Mouse (Mus musculus): Measurements from ENCODE around the gene Neurl1a. TPM values are rescaled to one million over a fixed set of nuclear protein-coding genes. Genes with fewer than 3 reads are reported as not detected.

The Neurl1a gene
- polyA plus RNA-seq, 1 experiment from 2014 or later, result 15.0 TPM

DNA sequence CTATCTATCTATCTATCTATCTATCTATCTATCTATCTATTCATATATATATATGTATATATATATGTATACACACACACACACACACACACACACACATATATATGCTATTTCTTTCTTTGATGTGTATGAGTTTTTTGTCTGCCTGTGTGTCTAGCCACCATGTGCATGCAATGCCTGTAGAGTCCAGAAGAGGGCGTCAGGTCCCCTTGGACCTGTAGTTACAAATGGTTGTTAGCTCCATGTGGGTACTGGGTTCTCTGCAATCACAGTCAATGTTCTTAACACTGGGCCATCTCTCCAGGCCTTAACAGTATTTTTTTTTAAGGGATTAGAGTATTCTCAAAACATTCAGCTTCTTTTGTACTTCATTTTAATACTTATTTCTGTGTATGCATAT, 34.9 kb downstream of the Neurl1a start:
- 74% methylated on average over 1 of the region's 1 CpGs for WGBS
- peaks cover 9% of the 10 kb centered on the region for H3K4me1 ChIP-seq (ENCODE audit: control insufficient read depth, insufficient read depth, low read depth, low read length)
- no peaks in the 10 kb centered on the region for H3K9me3 ChIP-seq (ENCODE audit: control insufficient read depth, low read length)
- ATAC-seq, result no peak
- H3K4me3 ChIP-seq (ENCODE audit: low read length), result no peak overlapping the region
- H3K27me3 ChIP-seq (replicated peaks; ENCODE audit: control insufficient read depth, insufficient read depth, low read length), result no peaks in the 10 kb centered on the region
- H3K36me3 ChIP-seq (ENCODE audit: control insufficient read depth, insufficient read depth, low read length), result no peaks in the 10 kb centered on the region
- no peak overlapping the region for H3K27ac ChIP-seq (ENCODE audit: low read depth, low read length)
- H3K4me2 ChIP-seq (ENCODE audit: low read length), result no peak overlapping the region
- no peak overlapping the region for H3K9ac ChIP-seq (ENCODE audit: low read depth, low read length)

DNA sequence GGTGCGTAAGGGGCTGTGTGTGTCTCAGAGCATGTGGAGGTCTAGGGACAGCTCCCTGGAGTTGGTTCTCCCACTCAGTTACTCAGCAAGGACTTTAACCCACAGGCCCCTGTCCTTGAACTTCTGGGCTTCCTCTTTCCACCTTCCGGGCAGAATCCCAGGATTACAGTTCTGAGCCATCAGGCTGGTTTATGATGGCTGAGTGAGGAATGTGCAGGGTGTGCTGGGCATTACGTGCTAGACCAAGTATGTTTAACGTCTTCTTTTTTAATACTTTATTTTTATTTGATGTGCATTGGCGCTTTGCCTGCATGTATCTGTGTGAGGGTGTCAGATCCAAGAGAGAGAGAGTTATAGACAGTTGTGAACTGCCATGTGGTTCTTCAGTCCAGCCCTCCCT, 38.1 kb downstream of the Neurl1a start:
- ATAC-seq, result no peak
- Histone ChIP-seq H3K27ac (ENCODE audit: low read depth, low read length) (no peak overlapping the region), H3K9ac (ENCODE audit: low read depth, low read length) (no peak overlapping the region), H3K4me2 (ENCODE audit: low read length) (no peak overlapping the region), H3K9me3 (ENCODE audit: control insufficient read depth, low read length) (no peaks in the 10 kb centered on the region), H3K36me3 (ENCODE audit: control insufficient read depth, insufficient read depth, low read length) (no peaks in the 10 kb centered on the region), H3K27me3 (replicated peaks; ENCODE audit: control insufficient read depth, insufficient read depth, low read length) (no peaks in the 10 kb centered on the region), H3K4me3 (ENCODE audit: low read length) (no peak overlapping the region), H3K4me1 (ENCODE audit: control insufficient read depth, insufficient read depth, low read depth, low read length) (peaks cover 7% of the 10 kb centered on the region)
- WGBS, result 88% methylated on average over 5 of the region's 5 CpGs

DNA sequence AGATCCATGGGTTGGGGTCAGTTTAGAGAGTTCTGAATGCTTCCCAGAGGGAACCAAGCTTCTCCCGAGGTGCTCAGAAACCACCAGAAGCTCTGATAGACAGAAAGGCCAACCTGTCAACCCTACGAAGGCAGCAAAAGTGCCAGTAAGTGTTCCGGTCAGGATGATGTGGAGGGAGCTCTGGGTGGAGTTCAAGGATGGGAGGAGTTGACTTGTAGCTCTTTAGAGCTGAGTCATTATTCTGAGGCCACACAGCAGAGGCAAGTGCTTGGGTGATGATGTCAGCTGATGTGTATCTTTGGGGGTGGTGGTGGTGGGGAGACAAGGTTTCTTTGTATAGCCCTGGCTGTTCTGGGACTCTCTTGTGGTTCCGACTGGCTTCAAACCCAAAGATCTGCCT, 41.0 kb downstream of the Neurl1a start:
- Histone ChIP-seq H3K9me3 (ENCODE audit: control insufficient read depth, low read length) (no peaks in the 10 kb centered on the region), H3K27me3 (replicated peaks; ENCODE audit: control insufficient read depth, insufficient read depth, low read length) (no peaks in the 10 kb centered on the region), H3K36me3 (ENCODE audit: control insufficient read depth, insufficient read depth, low read length) (no peaks in the 10 kb centered on the region), H3K27ac (ENCODE audit: low read depth, low read length) (no peak overlapping the region), H3K4me2 (ENCODE audit: low read length) (no peak overlapping the region), H3K4me3 (ENCODE audit: low read length) (no peak overlapping the region), H3K4me1 (ENCODE audit: control insufficient read depth, insufficient read depth, low read depth, low read length) (peaks cover 4% of the 10 kb centered on the region), H3K9ac (ENCODE audit: low read depth, low read length) (no peak overlapping the region)
- ATAC-seq, result no peak
- WGBS, result 79% methylated on average over 4 of the region's 4 CpGs

DNA sequence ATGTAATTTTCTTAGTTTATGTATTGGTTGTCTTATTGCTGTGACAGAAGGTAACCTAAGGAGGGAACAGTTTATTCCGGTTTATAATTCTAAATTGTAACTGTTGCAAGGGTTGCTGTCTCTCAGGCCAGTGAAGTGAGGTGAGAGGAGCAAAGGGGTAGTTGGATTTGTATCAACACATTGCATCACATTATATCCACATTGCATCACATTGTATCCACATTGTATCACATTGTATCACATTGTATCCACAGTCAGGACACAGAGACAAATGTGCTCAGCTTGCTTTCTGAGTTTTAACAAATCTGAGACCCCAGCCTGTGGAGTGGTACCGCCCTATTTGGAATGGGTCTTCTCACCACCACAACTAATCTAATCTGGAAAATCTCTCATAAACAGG, 41.6 kb downstream of the Neurl1a start:
- H3K4me3 ChIP-seq (ENCODE audit: low read length), result no peak overlapping the region
- H3K4me1 ChIP-seq (ENCODE audit: control insufficient read depth, insufficient read depth, low read depth, low read length), result peaks cover 4% of the 10 kb centered on the region
- ATAC-seq, result no peak
- H3K9me3 ChIP-seq (ENCODE audit: control insufficient read depth, low read length), result no peaks in the 10 kb centered on the region
- no peak overlapping the region for H3K27ac ChIP-seq (ENCODE audit: low read depth, low read length)
- H3K27me3 ChIP-seq (replicated peaks; ENCODE audit: control insufficient read depth, insufficient read depth, low read length), result no peaks in the 10 kb centered on the region
- no peak overlapping the region for H3K9ac ChIP-seq (ENCODE audit: low read depth, low read length)
- no peak overlapping the region for H3K4me2 ChIP-seq (ENCODE audit: low read length)
- no peaks in the 10 kb centered on the region for H3K36me3 ChIP-seq (ENCODE audit: control insufficient read depth, insufficient read depth, low read length)
- WGBS, result 96% methylated on average over 2 of the region's 2 CpGs

DNA sequence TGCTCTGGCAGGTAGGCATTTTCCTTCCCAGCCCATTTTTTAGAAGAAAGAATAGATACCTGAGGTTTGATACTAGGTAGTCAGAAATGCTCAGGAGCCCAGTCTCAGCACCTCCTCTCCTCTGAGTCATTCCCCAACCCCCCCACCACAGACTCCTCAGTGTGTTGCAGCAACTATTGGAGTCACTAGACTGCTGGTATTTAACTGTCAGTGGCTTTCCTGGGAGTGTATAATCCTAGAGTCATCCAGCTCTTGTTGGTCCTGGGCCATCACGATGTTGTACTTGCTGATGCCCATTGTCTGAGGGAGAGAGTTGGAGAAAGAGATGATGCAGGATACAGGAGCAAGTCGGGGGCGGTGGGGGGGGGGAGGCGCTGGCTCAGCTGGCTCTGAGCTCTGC, 42.4 kb downstream of the Neurl1a start:
- H3K4me3 ChIP-seq (ENCODE audit: low read length), result no peak overlapping the region
- WGBS, result 74% methylated on average over 4 of the region's 4 CpGs
- no peak for ATAC-seq
- H3K4me1 ChIP-seq (ENCODE audit: control insufficient read depth, insufficient read depth, low read depth, low read length), result peaks cover 4% of the 10 kb centered on the region
- no peak overlapping the region for H3K4me2 ChIP-seq (ENCODE audit: low read length)
- no peaks in the 10 kb centered on the region for H3K36me3 ChIP-seq (ENCODE audit: control insufficient read depth, insufficient read depth, low read length)
- H3K9ac ChIP-seq (ENCODE audit: low read depth, low read length), result no peak overlapping the region
- H3K27me3 ChIP-seq (replicated peaks; ENCODE audit: control insufficient read depth, insufficient read depth, low read length), result no peaks in the 10 kb centered on the region
- no peaks in the 10 kb centered on the region for H3K9me3 ChIP-seq (ENCODE audit: control insufficient read depth, low read length)
- no peak overlapping the region for H3K27ac ChIP-seq (ENCODE audit: low read depth, low read length)

DNA sequence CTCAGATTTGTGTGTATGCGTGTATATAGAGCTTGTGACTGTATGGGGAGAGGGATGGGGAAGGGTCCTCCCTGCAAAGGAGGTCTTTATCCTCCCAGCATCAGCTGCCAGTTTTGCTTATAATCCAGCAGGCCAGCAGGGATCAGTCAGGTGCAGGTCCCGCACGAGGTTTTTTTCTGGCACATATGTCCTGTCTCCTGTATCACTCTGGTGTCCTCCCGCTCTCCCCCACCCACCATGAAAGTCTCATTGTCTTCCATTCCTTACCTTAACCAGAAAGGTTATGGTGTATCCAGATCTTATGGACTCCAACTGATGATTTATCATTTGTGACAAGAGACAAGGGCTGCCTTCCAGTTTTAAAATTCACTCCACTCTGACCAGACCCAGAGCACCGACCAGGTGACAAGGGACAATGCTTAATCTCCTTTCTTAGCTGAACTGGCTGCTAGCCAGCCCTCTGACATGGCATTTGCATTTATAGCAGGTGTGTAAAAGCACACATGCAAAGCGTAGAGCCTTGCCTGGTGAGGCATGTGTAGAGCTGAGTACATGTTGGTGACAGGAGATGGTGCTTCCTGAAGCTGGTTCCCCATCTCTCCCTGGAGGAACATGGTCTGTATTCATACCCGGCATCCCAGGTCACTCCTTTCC, 43.0 kb downstream of the Neurl1a start:
- ATAC-seq, result peak; percentile 38; the same call in 1 of the 2 replicates
- Histone ChIP-seq H3K27ac (ENCODE audit: low read depth, low read length) (no peak overlapping the region), H3K36me3 (ENCODE audit: control insufficient read depth, insufficient read depth, low read length) (no peaks in the 10 kb centered on the region), H3K4me3 (ENCODE audit: low read length) (no peak overlapping the region), H3K4me2 (ENCODE audit: low read length) (no peak overlapping the region), H3K9ac (ENCODE audit: low read depth, low read length) (no peak overlapping the region), H3K9me3 (ENCODE audit: control insufficient read depth, low read length) (no peaks in the 10 kb centered on the region), H3K27me3 (replicated peaks; ENCODE audit: control insufficient read depth, insufficient read depth, low read length) (no peaks in the 10 kb centered on the region), H3K4me1 (ENCODE audit: control insufficient read depth, insufficient read depth, low read depth, low read length) (peaks cover 4% of the 10 kb centered on the region)
- 63% methylated on average over 7 of the region's 7 CpGs for WGBS

DNA sequence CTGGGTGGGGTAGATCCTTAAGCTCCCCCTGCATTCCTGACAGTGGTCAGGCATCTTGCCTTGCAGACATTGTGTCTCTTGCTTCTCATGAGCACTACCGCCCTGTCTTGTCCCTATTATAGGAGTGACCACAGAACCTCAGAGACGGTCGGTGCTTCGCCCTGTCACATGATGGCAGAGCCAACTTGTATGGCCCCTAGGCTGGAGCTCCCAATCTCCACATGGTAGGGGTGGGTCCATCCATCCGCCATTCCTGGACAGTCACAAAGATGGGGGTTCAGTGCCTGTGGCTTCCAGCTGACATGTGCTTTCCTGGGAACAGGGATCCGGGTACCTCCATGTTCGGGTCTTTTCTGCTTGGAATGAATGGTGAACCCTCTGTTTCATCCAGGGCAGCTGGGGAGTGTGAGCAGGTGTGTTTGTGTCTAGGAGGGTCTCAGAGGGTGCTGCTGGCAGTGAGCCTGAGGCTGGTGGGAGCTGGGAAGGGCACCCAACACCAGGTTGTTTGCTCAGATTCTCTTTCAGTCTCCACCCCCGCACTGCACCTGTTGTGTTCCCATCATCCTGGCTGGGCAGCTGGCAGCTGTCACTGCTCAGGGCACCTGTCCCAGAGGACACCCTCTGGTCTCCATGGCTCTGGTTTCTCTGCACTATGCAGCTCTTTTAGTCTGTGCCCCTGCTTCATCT, 43.7 kb downstream of the Neurl1a start:
- Histone ChIP-seq H3K9me3 (ENCODE audit: control insufficient read depth, low read length) (no peaks in the 10 kb centered on the region), H3K27me3 (replicated peaks; ENCODE audit: control insufficient read depth, insufficient read depth, low read length) (no peaks in the 10 kb centered on the region), H3K4me3 (ENCODE audit: low read length) (no peak overlapping the region), H3K9ac (ENCODE audit: low read depth, low read length) (no peak overlapping the region), H3K27ac (ENCODE audit: low read depth, low read length) (no peak overlapping the region; the same call in 1 of the 2 replicates), H3K4me2 (ENCODE audit: low read length) (no peak overlapping the region), H3K36me3 (ENCODE audit: control insufficient read depth, insufficient read depth, low read length) (no peaks in the 10 kb centered on the region), H3K4me1 (ENCODE audit: control insufficient read depth, insufficient read depth, low read depth, low read length) (peaks cover 4% of the 10 kb centered on the region)
- peak; percentile 12; the same call in 1 of the 2 replicates for ATAC-seq
- WGBS, result 80% methylated on average over 8 of the region's 8 CpGs

DNA sequence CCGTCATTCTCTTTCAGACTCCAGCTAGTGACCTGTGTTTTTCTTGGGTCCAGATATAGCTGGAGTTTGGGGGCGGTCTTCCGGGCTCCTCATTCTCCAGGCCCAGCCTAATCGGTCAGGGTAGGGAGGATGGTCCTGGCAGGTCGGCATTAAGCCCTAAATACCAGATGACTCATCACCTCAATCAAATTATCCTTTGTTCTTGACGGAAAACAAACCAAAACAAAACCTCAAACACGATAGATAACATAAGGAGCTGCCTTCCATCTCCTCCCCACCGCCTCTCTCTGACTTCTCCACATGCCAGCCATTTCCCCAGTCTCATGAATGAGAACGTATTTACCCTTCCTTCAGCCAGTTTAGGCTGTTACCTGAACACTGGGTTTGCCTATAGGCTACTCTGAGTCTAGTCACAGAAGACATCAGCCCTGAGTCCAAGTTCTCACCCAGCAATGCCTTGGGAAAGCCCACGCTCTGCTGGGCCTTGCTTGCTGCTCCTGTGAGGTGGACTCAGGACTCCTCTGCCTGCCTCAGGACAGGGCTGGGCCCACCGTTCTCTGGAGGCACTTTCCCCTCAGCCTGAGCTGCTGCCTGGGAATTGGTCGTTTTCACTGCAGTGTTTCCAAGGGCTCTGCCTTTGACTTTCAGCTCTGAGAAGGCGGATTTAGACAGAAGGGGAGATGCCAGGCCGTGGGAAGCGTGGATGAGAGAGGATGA, 44.4 kb downstream of the Neurl1a start:
- no peak overlapping the region for H3K4me3 ChIP-seq (ENCODE audit: low read length)
- H3K36me3 ChIP-seq (ENCODE audit: control insufficient read depth, insufficient read depth, low read length), result no peaks in the 10 kb centered on the region
- H3K27me3 ChIP-seq (replicated peaks; ENCODE audit: control insufficient read depth, insufficient read depth, low read length), result no peaks in the 10 kb centered on the region
- H3K9me3 ChIP-seq (ENCODE audit: control insufficient read depth, low read length), result no peaks in the 10 kb centered on the region
- no peak overlapping the region for H3K4me2 ChIP-seq (ENCODE audit: low read length)
- H3K27ac ChIP-seq (ENCODE audit: low read depth, low read length), result peak overlapping the region; percentile 4; the same call in 1 of the 2 replicates
- no peak overlapping the region for H3K9ac ChIP-seq (ENCODE audit: low read depth, low read length)
- peaks cover 4% of the 10 kb centered on the region for H3K4me1 ChIP-seq (ENCODE audit: control insufficient read depth, insufficient read depth, low read depth, low read length)
- no peak for ATAC-seq
- 69% methylated on average over 15 of the region's 15 CpGs for WGBS

DNA sequence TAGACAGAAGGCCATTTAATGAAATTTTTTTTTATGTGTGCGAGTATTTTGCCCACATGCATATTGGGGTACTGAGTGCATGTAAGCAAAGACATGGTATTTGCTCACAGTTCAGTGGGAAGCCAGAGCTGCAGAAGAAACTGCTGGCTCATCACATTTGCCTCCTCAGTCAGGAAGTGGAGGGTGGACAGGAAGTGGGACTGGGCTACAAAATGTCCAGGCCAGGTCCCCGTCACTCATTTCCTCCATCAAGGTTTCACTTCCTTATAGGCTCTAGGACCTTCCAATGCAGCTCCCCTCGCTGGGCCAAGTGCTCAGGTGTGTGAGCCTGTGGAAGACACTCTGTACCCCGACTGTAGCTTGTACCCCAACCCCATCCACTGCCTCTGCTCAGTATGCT, 46.1 kb downstream of the Neurl1a start:
- no peak overlapping the region for H3K9ac ChIP-seq (ENCODE audit: low read depth, low read length)
- H3K36me3 ChIP-seq (ENCODE audit: control insufficient read depth, insufficient read depth, low read length), result no peaks in the 10 kb centered on the region
- no peak for ATAC-seq
- H3K4me2 ChIP-seq (ENCODE audit: low read length), result no peak overlapping the region
- H3K4me1 ChIP-seq (ENCODE audit: control insufficient read depth, insufficient read depth, low read depth, low read length), result peaks cover 11% of the 10 kb centered on the region
- H3K9me3 ChIP-seq (ENCODE audit: control insufficient read depth, low read length), result no peaks in the 10 kb centered on the region
- WGBS, result 82% methylated on average over 4 of the region's 4 CpGs
- H3K27ac ChIP-seq (ENCODE audit: low read depth, low read length), result no peak overlapping the region
- no peak overlapping the region for H3K4me3 ChIP-seq (ENCODE audit: low read length)
- H3K27me3 ChIP-seq (replicated peaks; ENCODE audit: control insufficient read depth, insufficient read depth, low read length), result no peaks in the 10 kb centered on the region
